Mouse (Mus musculus): ENCODE data around the gene Itga2b.

Gene Itga2b

DNA sequence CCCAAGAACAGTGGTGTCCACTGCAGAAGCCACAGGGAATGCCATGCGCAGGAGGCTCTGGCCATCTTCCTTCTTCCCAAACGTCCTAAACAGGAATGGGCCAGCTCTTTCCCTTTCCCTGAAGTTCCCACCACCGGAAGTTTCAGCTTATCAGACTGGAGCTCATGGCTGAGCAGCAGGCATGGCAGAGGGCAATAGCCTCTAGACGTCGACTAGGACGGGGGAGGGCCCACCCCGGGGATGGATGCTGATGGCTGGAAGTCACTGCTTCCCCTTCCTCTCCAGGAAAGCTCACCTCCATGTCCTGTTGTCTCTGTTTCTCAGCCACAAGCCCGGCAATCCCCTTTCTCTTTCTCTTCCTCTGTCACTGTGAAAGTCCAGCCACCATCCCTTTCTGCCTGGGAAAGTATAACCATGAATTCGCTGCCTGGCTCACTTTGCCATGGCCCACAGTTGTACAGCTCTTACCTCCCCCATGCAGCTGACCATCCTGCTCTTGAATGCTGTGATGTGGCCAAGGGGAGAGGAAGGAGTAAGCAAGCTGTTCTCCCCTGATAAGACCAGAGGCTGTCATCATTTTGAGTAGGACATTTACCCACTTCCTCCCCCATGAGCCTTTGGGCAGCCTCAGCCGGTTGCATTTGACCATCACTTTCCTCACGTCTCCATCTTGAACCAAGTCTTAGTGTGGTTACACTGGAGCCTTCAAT is at the start of gene Itga2b:
Gene Itga2b, minus strand, starts transcription at position 475 of the 710 bp plus-strand sequence.
- DNase-seq, result no peak

DNA sequence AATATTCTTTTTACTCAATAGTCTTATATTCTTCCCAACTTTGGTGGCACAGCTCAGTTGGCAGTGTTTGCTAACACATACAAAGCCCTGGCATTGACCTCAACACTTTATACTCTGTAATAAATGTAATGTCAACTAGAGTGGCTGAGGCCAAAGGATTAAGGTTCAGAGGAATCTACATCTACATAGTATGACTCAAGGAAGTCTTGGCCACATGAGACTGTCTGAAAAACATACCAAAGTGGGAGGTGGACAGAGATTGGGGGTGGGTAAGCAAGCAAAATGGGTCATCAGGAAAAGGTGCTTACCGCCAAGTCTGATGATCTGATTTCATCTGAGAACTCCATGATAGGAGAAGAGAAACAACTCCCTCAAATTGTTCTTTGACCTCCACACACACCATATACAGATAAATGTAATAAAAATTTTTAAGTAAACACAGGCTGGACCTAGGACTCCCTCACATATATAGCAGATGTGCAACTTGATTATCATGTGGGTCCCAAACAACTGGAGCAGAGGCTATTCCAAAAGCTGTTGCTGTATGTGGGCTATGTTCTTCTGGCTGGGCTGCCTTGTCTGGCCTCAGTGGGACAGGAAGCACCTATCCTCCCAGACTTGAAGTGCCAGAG is 45.0 kb upstream of the Itga2b start:
- DNase-seq, result no peak

DNA sequence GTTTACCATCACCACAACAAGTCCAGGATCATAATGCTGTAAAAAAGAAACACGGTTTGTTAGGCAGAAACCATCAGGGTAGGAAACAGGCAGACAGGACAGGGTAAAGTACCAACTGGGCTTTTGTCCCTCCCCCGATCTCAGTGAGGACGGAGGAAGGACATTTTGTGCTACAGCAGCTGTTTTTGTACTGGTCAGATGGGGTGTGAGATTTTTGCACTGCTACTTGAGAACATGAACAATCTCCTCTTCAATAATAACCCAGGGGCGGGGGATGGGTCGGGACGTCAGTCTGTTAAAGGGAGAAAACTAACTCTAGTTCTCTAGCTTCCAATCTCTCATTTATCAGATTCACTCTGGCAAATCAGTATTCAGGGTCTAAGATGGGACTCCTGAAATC is 40.3 kb upstream of the Itga2b start:
- DNase-seq, result no peak

DNA sequence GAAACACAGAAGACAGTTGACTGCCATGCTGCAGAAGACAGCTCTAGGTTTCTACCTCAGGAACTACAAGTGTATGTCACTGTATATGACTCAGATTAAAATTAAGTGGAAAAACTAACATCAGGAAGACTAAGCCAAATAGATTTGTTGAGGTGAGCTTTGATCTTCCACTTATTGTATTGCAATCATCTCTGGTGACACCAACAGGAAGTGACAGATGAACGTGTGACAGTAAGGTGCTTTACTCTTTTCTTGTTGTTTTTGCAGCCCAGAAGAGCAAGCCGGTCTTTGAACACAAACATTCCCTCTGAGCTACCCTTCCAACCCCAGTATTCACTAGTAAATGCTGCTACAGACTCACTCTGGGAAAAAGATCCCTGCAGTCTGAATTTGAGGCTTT is 26.8 kb upstream of the Itga2b start:
- no peak for DNase-seq

DNA sequence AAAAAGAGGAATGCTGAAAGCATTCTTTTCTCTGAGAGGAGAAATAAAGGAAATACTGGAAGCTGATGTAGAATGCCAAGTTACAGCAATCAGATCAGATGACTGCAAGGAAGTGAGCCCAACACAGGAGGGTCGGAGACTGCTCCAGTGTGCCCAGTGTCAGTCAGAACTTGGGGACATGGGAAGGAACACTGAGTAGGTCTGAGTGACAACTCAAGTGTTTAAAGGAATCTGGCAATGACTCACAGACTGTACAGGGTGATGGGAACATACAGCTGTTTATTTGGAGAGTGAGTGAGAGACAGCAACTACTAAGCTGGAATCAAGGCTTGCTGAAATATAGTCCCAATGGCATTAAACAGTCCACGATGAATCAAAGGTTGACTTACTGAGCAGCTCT is 26.3 kb upstream of the Itga2b start:
- no peak for DNase-seq

DNA sequence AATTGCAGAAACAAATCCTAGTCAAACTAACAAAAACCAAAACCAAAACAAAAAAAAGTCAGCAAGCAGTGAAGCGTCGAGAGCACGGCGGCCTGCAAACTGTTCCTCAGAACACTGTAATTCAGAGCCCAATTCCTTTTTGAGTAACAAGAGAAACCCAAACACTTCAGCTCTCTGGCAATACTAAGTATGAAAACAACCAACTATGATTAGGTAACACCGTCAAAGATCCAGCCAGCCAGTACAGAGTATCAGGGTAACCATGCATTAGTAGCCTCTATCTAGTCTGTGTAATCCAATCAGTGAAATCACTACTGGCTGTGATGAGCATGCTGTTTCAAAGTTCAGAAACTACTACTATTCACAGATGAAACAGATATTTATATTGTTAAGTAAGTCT is 25.8 kb upstream of the Itga2b start:
- DNase-seq, result no peak

DNA sequence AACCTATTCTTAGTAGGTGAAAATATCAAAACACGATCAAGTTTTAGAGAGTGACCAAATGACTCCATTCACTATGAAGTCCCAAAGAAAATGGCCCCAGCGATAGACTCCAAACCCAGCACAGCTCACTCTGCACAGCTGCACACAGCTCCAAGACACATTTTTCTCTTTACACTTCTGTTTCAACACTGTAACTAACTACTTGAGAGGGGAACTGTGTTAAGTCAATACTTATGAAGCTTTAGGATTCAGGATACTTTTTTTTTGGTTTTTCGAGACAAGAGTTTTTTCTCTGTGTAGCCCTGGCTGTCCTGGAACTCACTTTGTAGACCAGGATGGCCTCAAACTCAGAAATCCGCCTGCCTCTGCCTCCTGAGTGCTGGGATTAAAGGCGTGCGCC is 25.2 kb upstream of the Itga2b start:
- DNase-seq, result no peak

DNA sequence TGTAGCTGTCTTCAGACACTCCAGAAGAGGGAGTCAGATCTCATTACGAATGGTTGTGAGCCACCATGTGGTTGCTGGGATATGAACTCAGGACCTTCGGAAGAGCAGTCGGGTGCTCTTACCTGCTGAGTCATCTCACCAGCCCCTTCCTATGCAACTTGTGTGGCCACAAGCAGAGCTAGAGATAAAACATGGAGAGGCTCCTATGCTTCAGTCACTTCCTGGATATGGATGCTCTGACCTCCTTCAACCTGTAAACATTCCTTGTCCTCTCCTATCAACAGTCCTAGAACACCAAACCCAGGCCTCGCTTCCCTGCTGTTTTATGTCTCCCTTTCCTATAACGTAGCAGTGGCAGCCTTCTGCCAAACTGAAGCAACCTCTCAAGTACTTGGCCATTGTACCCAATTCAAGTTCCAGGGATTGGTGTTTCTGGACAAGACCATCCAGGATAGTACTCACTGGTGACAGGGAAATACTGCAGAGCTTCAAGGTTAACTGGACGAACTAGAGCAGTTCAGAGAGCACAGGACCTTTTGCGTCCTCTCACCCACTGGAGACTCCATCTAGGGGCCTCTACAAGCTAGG is 24.2 kb upstream of the Itga2b start:
- no peak for DNase-seq

DNA sequence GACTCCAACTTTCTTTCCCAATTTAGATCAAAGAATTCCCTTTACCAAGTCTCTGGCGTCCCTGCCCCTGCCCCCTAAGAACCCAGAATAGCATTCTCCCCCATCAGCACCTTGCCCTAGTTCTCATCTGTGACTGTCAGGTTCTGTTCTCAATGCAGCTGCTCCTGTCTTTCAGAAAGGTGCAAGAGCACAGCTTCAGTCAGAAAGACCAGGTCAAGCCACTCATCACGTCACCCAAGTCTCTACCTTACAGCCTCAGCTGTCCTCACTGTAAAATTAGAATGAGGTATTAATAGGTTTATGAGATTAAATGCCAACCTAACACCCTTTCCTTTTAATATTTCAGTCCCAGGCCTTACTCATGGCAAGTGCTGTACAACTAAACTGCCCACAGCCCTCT is 23.3 kb upstream of the Itga2b start:
- no peak for DNase-seq

DNA sequence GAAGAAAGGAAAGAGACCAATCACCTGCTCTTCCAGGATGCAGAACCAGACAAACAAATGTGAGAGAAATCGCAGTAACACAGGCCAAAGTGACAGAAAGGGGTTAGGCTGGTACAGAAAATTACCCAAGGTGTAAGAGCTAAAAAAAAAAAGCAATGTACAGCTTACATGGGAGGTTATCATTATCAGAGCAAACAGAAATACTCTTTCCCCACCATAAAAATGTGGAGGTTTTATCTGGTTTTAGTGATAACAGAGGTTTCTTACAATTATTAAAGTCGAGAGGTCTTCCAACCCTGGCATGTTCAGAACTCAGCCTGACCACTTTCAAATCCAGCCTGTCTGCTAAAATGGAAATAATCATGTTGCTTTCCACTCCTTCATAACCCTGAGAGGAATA is 18.0 kb upstream of the Itga2b start:
- no peak for DNase-seq

DNA sequence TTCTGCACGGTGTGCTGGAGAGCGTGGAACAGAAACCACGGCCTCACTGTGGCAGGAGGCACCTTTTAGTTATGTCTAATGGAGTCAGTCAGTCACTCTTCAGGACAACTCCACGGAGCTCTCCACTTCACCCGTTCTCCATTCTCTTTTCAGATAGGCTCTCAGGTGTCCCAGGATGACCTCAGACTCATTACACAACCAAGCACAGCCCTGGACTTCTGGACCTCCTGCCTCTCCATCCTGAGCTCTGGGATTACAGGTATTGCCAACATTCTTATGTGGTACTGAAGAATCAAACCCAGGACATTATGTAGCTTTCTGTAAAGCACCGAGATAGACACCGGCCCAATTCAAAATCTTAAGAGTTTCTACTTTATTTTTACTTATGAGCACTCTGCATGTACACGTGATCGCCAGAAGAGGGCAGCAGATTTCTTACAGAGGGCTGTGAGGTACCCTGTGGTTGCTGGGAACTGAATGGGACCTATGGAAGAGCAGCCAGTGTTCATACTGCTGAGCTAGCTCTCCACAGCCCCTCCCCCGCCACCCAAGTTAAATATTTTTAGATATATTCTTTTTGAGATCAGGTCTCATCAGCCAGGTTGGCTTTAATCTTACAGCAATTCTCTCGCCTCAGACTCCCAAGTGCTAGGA is 16.9 kb upstream of the Itga2b start:
- DNase-seq, result no peak

DNA sequence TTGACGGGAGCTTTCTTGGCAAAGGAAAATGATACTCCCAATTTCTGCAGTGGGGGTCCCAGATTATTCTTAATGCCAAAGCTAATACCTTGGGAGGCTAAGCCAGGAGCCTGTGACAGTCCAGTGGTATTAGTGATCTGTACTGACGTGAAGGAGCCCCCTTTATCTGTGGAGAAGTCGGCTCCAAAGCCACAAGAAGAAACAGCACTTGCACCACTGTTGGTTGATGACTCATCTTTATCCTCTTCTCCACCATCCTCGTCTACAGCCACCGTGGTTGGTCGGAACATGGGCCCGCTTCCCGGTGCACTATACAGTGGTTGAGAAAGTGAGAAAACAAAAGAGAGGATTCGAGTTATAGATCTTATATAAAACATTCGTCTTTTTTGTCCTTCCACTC is 11.9 kb upstream of the Itga2b start:
- DNase-seq, result no peak

DNA sequence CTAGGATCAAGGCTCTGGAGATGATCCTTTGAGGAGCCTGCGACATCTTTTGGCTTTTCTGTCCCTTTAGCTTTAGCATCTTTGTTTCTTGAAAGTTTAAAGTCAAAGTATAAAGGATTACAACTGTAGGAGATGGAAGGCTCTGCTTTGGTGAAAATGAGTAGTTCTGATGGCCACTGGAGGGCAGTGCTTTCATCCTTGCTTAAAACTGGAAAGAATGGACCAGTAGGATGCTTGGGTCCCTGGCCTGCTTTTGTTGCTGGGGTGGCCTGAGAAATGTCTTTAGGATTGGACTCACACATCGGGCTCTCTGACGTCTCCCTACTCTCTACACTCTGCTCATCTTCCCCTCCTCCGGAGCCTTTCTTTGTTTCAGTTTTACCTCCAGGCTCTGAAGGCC is 11.0 kb upstream of the Itga2b start:
- no peak for DNase-seq

DNA sequence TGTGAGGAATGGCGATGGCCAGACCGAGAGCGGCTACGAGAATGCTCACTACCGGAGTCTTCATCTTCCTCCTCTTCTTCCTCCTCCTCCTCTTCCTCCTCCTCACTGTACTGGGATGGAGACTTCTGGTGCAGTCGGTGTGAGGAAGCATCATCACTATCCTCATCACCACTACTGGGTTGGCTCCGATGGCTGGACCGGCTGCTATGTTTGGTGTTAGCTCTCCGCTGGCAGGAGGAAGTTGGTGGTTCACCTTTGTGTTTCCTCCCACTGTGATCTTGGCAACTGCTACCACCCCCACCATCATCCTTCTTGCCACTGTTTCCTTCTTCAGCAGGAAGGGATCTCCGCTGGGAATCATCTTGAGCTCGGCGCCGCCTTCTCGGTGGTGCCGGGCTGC is 10.2 kb upstream of the Itga2b start:
- DNase-seq, result no peak

DNA sequence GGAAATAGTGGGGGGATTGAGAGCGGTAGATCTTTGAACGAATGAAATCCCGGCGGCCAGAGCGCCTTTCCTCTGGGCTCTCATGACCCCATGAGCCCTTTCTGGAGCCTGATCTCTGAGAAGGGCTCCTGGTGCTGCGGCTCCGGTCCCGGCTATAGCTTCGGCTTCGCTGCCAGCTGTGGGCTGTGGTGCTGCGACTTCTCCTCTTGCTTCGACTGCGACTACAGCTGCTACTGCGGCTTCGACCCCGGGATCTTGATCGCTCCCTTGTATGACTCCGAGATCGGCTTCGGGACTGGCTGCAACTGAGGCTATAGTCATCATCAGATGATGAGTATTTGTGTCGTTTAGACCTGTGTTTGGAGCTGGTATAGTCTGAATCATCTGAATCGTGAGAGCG is 9.7 kb upstream of the Itga2b start:
- DNase-seq, result no peak

DNA sequence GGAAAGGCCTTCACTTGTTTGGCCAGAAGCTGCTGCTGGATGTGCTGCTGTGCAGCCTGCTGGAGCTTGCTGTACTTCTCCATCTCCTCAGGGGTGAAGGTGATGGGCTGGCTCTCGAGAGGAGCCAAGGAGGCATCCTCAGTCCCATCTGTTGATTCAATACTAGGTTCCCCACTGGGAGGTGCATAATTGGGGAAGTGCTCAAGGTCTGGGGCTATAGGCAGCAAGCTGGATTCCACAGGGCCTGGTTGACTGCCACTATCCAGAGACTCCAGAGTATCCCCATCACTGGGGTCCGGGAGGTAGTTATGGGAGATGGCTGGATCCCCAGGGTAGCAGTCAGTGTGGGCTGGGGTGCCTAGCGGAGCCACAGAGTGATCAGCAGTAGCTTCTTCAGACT is 8.7 kb upstream of the Itga2b start:
- DNase-seq, result no peak

DNA sequence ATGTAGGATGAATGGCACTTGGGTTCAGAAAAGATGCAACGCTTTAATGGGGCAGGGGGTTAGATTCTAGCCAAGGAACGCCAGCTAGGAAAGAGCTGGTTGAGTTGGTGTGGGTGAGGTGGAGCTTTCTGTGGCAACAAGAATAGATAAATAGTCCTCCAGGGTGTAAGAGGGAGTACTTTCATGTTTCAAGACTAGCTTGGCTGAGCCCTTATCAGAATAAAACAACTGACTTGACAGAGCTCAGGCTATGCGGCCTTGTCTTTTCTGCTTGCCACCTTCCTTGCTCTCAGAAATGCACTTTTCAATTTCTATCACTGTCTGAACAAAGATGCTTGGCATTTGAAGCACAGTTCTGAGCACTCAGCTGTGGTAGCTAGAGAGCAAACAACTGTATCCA is 5.1 kb upstream of the Itga2b start:
- no peak for DNase-seq

DNA sequence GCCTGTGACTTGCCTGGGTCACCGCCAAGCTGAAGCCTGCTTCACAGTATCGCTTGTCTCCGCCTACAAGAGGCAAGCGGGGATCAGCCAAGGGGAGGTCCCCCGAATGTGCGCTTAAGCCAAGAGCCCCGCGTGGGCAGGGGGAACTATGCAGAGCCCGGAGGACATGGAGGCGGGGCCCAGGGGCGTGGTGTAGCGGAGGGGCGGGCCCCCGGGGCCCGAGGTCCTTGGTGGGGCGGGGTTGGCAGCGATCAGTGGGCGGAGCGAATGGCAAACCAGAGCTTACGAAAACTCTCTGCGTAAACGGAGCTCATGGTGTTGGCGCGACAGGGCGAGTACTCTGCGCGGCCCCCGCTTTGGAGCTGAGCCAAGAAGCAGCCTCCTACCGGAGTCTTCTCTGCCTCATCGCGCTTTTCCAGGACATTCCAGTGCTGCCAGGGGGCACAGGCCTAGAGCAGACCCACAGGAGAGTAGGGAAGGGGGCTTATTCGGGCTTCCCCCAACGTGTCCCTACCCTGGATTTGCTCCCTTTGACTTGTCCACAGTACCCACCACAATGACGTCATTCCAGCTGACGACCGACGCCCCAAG is 2.8 kb downstream of the Itga2b start:
- peak; percentile 89 to 90 for DNase-seq

DNA sequence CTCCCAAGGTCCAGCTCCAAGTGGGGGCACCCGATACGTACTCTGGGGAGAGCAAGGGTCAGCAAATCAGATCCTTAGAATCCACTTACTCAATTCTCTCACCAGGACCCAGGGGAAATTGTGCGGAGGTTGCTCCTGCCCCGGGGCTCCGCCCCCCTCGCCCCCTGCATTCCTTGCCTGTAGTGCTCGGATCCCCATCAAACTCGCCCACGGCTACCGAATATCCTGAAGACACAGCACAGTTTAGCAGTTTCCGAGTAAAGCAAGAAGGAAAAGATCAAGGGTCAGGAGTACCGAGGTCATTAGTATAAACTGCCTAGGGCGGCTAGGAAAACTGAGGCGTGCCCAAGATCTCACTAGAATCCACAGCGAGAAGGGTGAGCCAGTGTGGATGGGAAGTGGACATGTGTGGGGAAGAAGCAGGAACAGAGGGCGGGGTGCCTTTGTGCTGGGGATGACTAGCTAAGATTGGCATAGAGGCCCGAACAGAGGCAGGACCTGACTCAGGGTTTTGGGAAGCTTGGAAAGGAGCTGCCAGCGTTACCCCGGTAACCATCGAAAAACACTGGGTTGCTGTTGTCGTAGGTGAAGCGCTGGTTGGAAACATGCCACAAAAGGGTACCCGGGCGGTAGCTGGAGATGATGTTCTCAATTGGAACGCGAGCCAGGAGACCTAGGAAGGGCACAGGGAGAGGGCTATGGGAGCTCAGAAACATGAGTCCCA is 4.0 kb downstream of the Itga2b start:
- DNase-seq, result no peak

DNA sequence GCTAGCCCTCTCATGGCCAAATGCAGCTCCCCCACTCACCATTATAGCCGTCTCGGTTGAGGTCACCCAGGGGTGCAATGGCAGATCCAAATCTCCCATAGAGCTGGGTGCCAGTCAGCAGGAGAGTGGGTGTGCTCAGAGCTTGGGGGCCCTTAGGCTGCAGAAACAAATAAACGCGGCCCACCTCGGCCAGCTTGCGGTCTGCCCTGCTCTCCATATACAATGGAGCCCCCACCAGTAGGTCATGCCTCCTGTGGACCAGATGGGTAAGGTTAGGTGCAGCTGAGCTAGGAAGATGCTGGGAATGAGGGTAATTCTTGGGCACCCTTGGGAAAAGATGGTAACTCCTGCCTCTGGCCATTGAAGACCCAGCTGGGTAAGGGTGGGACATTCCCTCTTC is 5.0 kb downstream of the Itga2b start:
- DNase-seq, result no peak

DNA sequence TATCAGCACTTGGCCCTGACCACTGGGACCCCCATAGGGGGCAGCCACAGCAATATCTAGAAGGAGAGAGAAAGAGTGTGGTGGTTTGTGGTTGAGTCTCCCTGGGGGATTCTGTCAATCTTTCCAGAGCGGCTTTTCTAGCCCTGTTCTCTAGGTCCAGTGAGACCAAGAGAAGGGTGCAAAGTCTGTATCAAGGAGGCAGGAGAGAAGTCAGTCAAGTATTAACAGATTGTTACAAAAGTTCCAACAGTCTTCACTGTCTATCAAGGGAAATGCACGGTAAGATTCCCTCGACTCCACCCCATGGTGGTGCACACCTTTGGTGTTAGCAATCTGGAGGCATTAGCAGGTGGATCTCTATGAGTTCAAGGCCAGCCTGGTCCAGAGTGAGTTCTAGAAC is 8.2 kb downstream of the Itga2b start:
- DNase-seq, result no peak

DNA sequence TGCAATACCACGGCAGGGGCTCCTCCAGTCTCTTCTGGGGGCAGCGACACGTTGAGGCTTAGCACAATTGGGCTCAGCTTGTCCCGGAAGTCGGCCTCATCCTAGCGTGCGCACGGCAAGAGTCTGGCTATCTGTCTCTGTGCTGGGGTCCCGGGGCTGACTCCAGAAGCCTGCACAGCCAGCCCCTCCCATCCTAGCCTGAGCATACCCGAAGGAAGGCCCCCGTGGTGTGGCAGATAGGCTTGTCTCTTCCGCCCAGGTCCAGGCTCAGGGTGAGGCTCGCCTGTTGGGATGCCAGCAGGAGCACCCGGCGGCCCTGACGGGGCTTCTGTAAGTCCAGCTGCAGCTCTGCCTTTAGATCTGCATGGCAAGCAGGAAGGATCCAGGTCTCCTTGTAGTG is 9.4 kb downstream of the Itga2b start:
- no peak for DNase-seq

Data from thymus, adult 18-20 months (tissue).